Mouse (Mus musculus): ENCODE data around the gene Serf2.
A peak's percentile ranks its signal among the peaks of the same experiment; 100 is the strongest.

Serf2 gene

DNA sequence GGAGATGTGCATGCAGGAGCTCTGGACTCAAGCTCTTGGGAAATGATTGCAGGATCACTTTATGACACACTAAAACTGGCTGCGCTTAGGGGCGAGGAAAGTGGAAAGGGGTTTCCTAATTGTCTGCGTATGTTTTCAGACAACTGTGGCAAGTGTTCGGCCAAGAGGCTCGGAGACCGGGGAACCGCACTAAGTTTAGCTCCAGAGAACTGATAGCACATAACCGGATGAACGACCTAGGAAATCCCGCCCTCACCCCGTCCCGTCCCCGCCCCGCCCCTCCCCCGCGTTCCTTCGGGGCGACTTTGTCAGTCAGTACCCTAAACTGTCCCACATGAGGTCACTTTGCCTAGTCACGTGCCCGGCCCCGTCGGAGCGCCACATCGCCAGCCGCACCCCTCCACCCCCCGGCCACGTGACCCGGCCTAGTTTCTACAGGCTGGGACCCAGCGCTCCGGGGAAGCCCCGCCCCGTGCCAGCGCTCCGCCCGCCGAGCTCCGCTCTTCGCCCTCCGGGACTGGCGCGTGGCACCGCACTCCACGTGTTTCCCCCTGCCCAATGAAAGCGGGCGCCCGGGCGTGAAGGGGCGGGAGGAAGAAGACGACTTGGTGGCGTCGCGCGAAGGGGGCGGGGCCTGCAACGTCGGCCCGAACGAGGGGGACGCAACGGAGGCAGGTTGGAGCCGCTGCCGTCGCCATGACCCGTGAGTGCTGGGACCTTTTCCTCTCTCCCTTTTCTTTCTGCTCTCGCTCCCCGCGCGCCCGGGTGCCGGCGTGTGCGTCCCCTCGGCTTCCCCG, at the start of gene Serf2:
TSS of gene Serf2 (plus strand) at position 457 of the 797 bp plus-strand sequence.
- DNase-seq (ENCODE audit: extremely low read depth, insufficient read length, low spot score), result peak; percentile 100

- no peak for DNase-seq (ENCODE audit: extremely low read depth, insufficient read length, low spot score)
Observed at GRCm38 (mm10) chr2:121403296-121403695, 45.7 kb upstream of the Serf2 start.

- peak; percentile 39 for DNase-seq (ENCODE audit: extremely low read depth, insufficient read length, low spot score)
Observed at GRCm38 (mm10) chr2:121408160-121408559, 40.8 kb upstream of the Serf2 start.

- DNase-seq (ENCODE audit: extremely low read depth, insufficient read length, low spot score), result no peak
Observed at GRCm38 (mm10) chr2:121412843-121413386, 36.1 kb upstream of the Serf2 start.

DNA sequence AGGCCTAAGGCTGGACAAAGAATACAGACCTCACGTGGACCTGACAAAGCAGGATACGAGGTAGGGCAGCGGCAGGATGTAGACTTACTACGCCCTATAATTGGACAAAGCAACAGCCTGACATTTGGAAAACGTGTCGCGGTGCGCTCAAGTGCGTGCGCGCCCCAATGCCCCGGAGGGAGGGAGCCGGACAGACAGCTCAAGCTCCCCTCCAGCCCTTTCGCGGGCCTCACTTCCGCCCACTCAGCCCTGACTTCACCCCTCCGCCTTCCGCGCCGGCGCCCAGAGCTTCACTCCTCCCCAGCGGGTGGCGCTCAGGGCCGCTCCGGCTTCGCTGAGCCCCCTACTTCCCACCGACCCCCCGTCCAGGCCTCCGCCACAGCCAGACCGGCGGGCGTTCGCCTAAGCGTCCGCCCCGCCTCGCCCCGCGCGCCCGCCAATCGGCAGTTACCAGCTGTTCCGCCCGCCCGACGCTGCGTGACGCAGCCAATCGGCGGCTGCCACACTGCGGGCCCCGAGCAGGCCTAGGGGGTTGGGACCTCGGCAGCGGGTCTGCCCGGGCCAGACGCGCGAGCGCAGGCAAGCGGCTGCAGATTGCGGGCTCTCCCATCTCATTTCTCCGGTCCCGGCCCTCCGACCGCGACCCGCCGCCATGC, 35.5 kb upstream of the Serf2 start, which contains the start of the genes Pdia3 and Catsper2:
TSS of gene Pdia3 (plus strand) at position 389 of the 656 bp plus-strand sequence.
TSS of gene Catsper2 (minus strand) at position 406 of the 656 bp plus-strand sequence.
- DNase-seq (ENCODE audit: extremely low read depth, insufficient read length, low spot score), result peak; percentile 98

GRCm38 (mm10) chr2:121414139-121414685, 34.8 kb upstream of the Serf2 start:
- no peak for DNase-seq (ENCODE audit: extremely low read depth, insufficient read length, low spot score)

GRCm38 (mm10) chr2:121415103-121415502, 33.9 kb upstream of the Serf2 start:
- DNase-seq (ENCODE audit: extremely low read depth, insufficient read length, low spot score), result no peak

DNA sequence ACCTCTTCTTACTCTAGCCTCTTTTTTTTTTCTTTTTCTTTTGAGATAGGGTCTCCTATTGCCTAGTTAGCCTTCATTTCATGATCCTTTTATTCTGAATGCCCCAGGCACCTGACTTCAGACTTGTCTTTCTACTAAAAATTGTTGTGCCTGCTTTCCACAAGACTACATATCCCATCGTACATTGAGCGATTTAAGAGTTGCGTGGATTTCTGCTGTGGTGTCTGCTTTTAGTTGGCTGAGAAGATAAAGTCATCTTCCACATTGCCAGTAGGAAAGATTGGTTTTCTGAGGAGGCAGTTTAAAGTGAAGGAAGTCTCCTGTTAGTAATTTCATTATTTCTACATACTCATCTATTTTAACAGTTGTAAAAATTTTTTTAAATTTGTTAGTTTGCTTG, 33.4 kb upstream of the Serf2 start:
- DNase-seq (ENCODE audit: extremely low read depth, insufficient read length, low spot score), result no peak

GRCm38 (mm10) chr2:121416356-121416755, 32.6 kb upstream of the Serf2 start:
- DNase-seq (ENCODE audit: extremely low read depth, insufficient read length, low spot score), result no peak

DNA sequence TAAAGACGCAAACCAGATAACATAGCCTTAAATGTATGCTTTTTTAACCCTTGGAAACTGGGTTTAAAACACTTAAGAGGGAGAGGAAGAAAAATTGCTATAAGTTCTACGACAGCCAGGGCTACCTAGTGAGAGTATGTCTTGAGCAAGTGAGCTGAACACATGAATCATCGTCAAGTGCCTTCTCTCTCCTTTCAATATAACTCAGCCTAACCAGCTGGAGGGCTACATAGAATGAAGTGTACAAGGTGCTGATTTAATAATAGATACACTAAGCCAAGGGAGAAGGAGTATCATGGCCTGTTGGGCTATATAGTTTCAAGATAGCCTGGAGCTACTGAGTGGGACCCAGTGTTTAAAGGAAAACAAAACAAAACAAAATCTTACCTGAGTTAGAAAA, 30.5 kb upstream of the Serf2 start:
- no peak for DNase-seq (ENCODE audit: extremely low read depth, insufficient read length, low spot score)

- no peak for DNase-seq (ENCODE audit: extremely low read depth, insufficient read length, low spot score)
Observed at GRCm38 (mm10) chr2:121423166-121423565, 25.8 kb upstream of the Serf2 start.

DNA sequence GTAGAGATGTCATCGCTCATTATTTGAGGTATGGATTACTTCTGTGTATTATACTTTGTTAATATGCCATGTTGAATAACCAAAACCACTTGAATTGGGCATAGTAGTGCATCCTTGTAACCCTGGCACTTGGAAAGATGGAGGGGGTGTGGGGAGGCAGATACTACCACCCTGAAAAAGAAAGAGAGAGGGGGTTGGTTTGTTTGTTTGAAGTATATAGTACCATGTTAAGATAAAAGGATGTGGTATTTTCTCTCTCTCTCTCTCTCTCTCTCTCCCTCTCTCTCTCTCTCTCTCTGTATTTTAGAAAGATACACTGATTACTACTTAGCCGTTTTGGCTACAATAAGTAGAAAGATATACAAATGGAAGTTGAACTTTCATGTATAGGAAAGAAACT, 23.1 kb upstream of the Serf2 start:
- no peak for DNase-seq (ENCODE audit: extremely low read depth, insufficient read length, low spot score)

DNA sequence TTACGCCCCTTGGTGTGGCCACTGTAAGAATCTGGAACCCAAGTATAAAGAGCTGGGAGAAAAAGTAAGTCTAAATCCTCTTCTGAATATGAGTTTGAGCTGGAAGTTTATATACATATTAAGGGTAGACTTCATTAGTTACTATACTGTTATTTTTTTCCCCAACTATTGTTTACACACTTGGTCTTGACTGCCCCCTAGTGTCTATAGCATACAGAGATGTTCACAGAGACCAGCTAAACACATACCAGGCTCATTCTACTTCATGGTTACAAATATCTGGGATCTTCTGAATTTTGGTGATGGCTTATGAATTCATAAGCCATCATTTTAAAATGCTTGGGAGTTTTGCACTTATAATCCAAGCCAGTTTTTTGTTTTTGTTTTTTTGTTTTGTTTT, 14.1 kb upstream of the Serf2 start:
- DNase-seq (ENCODE audit: extremely low read depth, insufficient read length, low spot score), result no peak

DNA sequence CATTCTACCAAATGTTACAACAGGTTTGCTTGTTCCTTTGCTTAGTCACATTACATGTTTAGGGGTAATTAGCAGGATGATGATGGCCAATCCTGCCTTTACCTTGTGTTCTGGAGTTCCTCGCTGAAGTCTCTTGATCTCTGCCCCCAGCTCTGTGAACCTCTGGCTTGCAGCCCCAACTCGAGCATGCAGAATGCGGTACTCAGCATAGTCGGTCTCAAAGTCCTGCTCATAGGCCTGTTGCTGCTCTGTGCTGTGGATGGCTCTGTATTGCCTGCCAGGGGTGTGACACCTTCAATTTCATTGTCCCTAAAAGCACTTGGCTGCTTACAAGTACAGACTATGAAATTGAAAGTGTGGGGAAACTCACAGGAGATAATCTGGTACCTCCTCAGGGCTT, 9.2 kb upstream of the Serf2 start:
- no peak for DNase-seq (ENCODE audit: extremely low read depth, insufficient read length, low spot score)

GRCm38 (mm10) chr2:121440834-121441605, 8.0 kb upstream of the Serf2 start:
- DNase-seq (ENCODE audit: extremely low read depth, insufficient read length, low spot score), result no peak

- no peak for DNase-seq (ENCODE audit: extremely low read depth, insufficient read length, low spot score)
Observed at GRCm38 (mm10) chr2:121441800-121442199, 7.2 kb upstream of the Serf2 start.

DNA sequence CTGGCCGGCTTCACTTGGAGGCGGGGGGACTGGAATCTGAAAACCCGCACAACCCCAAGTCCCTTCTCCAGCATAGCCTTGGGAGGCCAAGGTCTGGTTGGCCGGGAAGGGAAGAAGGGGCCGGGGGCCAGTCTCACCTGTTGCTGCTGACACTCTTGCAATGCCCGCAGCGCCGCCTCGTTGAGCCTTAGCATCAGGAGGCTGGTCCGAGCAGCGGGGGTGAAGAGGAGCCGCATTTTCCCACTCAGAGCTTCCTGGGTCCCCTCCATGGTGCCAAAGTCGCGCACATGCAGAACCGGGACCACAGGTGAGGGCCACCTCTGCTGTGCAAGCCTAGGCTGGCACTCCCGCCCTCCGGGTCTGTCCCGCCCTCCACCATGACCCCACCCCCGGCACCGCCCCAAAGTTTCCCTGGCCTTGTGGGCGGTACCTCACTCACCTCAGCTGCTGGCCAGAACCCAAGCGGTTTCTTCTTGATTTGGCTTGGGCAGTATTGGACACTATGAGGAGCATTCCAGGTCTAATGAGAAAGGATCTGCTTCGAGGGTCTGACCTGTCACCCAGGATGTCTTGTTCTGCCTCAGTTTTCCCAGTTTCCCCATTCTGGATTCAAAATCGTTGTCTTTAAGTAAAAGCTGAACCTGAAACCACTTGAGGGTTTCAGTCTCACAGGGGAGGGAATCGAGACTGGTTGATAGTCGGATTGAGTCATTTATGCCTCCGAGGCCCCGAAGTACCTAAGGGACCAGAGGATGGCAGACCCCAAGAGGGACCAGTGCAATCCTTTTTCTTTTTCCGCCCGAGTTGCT, 6.5 kb upstream of the Serf2 start:
- peak; percentile 31 for DNase-seq (ENCODE audit: extremely low read depth, insufficient read length, low spot score)

DNA sequence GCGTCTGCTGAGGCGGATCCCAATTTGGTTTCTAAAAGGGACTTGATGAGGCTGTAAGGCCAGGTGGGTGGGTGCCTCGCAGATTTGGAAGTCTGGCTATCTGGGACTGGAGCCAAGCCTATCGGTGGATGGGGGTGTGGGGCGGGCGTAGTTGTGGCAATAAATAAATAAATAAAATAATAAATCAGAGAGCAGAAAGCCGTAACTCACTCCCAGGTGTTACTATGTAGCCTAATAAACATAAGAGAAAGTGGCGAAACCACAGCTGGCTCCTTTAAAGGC, 6.0 kb upstream of the Serf2 start:
- no peak for DNase-seq (ENCODE audit: extremely low read depth, insufficient read length, low spot score)

DNA sequence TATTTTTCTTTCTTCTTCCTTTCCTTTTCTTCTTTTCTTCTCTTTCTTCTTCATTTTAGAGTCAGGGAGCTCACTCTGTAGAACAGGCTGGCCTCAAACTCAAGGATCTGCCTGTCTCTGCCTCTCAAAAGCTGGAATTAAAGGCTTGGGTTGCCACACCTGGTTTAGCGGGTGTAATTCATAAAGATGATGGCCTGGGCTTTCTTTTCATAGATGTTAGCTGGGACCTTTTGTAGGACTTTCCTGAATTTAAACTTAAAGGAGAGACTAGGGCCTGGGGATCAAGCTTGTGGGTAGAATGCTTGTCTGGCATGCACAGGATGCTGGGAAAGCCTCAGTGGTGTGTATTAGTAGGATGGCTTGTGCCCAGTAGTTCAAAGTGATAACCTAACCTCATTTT, 4.8 kb upstream of the Serf2 start, which contains the start of gene Ell3:
TSS of gene Ell3 (minus strand) at position 101 of the 400 bp plus-strand sequence.
- no peak for DNase-seq (ENCODE audit: extremely low read depth, insufficient read length, low spot score)

GRCm38 (mm10) chr2:121445117-121445516, 3.9 kb upstream of the Serf2 start:
- DNase-seq (ENCODE audit: extremely low read depth, insufficient read length, low spot score), result no peak

Measured in 3134 (cell line).